In genomic region chr1:156521796-156522517, GRCm38 (mm10) we compare ENCODE assay signal across 9 mouse cellular contexts. TPM values are rescaled to one million over a fixed set of nuclear protein-coding genes. Genes with fewer than 3 reads are reported as not detected.
DNase-seq lines count a peak whose midpoint lies in the region; ATAC-seq and TF ChIP-seq lines count a peak whose summit lies in the region.
"Had no signal": no experiment of that assay in that cellular context is flagged by ENCODE, and none has a peak within 500 bp of the region (broad histone marks: within the 10 kb centered on the region; RNA-seq: fewer than 3 reads in every experiment).

No protein-coding gene starts in this region.

- no peaks in the 10 kb centered on the region for H3K36me3 ChIP-seq in liver, embryonic 11.5 days (ENCODE audit: control insufficient read depth, insufficient read depth, low read length)
- H3K36me3 ChIP-seq in embryonic facial prominence, embryonic 15.5 days: no peaks in the 10 kb centered on the region
- H3K36me3 ChIP-seq in small intestine, adult 2 months (ENCODE audit: control insufficient read depth, insufficient read depth, low read length): no peaks in the 10 kb centered on the region

- H3K27me3 ChIP-seq in liver, embryonic 11.5 days (replicated peaks; ENCODE audit: control insufficient read depth, insufficient read depth, low read length): no peaks in the 10 kb centered on the region
- no peaks in the 10 kb centered on the region for H3K27me3 ChIP-seq in embryonic facial prominence, embryonic 15.5 days
- no peaks in the 10 kb centered on the region for H3K27me3 ChIP-seq in small intestine, adult 2 months (ENCODE audit: control insufficient read depth, insufficient read depth, low read length)
- H3K27me3 ChIP-seq: Patski had no signal

- no peak overlapping the region for H3K4me3 ChIP-seq in liver, embryonic 11.5 days (ENCODE audit: low read depth, low read length)
- no peak overlapping the region for H3K4me3 ChIP-seq in embryonic facial prominence, embryonic 15.5 days (replicated peaks)
- H3K4me3 ChIP-seq in small intestine, adult 2 months (ENCODE audit: low read depth, low read length): peak overlapping the region; percentile 35

- no peaks in the 10 kb centered on the region for H3K4me1 ChIP-seq in liver, embryonic 11.5 days (replicated peaks; ENCODE audit: control insufficient read depth, insufficient read depth, low read length)
- H3K4me1 ChIP-seq in embryonic facial prominence, embryonic 15.5 days: no peaks in the 10 kb centered on the region
- H3K4me1 ChIP-seq in small intestine, adult 2 months (ENCODE audit: control insufficient read depth, insufficient read depth, insufficient read length, low read length): peaks cover 5% of the 10 kb centered on the region

- intact Hi-C loops in gastrocnemius, postnatal 14 days (cut with DNase I; ENCODE audit: low total_unique reads): no loop called here

- H3K9me3 ChIP-seq in liver, embryonic 11.5 days (ENCODE audit: control insufficient read depth, low read length): no peaks in the 10 kb centered on the region
- H3K9me3 ChIP-seq in embryonic facial prominence, embryonic 15.5 days (replicated peaks): no peaks in the 10 kb centered on the region

- WGBS in liver, embryonic 11.5 days: 77% methylated on average over 15 of the region's 15 CpGs
- WGBS in embryonic facial prominence, embryonic 15.5 days: 52% methylated on average over 15 of the region's 15 CpGs
- 16% methylated on average over 15 of the region's 15 CpGs for WGBS in small intestine, adult 2 months

- TF ChIP-seq CTCF in small intestine, adult 2 months (IDR thresholded peaks at IDR 0.05; ENCODE audit: extremely low read depth, insufficient read length, insufficient replicate concordance, low read depth, low read length): no peak

- no peak overlapping the region for H3K9ac ChIP-seq in liver, embryonic 11.5 days (ENCODE audit: low read depth, low read length)
- no peak overlapping the region for H3K9ac ChIP-seq in embryonic facial prominence, embryonic 15.5 days

- no peak overlapping the region for H3K4me2 ChIP-seq in liver, embryonic 11.5 days
- peak overlapping the region; percentile 13; the same call in 1 of the 2 replicates for H3K4me2 ChIP-seq in embryonic facial prominence, embryonic 15.5 days (replicated peaks)

- H3K27ac ChIP-seq in liver, embryonic 11.5 days (ENCODE audit: low read depth, low read length): no peak overlapping the region
- no peak overlapping the region for H3K27ac ChIP-seq in embryonic facial prominence, embryonic 15.5 days (replicated peaks)
- peak overlapping the region; percentile 36 for H3K27ac ChIP-seq in small intestine, adult 2 months (ENCODE audit: insufficient read depth, low read depth, low read length)

- no peak for ATAC-seq in liver, embryonic 11.5 days (replicated peaks; ENCODE audit: low FRiP score)
- ATAC-seq in embryonic facial prominence, embryonic 15.5 days (ENCODE audit: insufficient number of reproducible peaks, low FRiP score, low TSS enrichment, low read depth): no peak
- ATAC-seq: Patski had no signal

- no peak for TF ChIP-seq POLR2A in small intestine, adult 2 months (IDR thresholded peaks at IDR 0.05; ENCODE audit: low read depth, low read length)

- peak; percentile 16 for DNase-seq in liver
- DNase-seq in liver, embryonic 11.5 days (ENCODE audit: low spot score): no peak
- DNase-seq in kidney, postnatal 25 days: peak; percentile 81 to 82
- DNase-seq in gastrocnemius, postnatal 14 days: no peak
- no peak for DNase-seq in cerebellum, adult 9-11 months
- DNase-seq in ovary, adult 18-20 months (ENCODE audit: low spot score): no peak

RNA-seq across cellular contexts. Expression of gene Gm10031, which starts 1.9 kb away (rescaled TPM):
- polyA plus RNA-seq in liver, embryonic 11.5 days (2014; fragmentation: Nextera tagmentation; extraction: Ambion mirVana): 0.08 and 0.14 TPM in 2 replicates
- polyA plus RNA-seq in embryonic facial prominence, embryonic 15.5 days (2015; fragmentation: Nextera tagmentation; extraction: Ambion mirVana): 0.53 and 0.93 TPM in 2 replicates
- 10.3 and 27.8 TPM in 2 replicates for polyA plus RNA-seq in small intestine, adult 2 months (2012; rRNA removed)
- 10 to 100 TPM; 35.3 to 36.8 TPM for total RNA-seq in gastrocnemius, postnatal 14 days (2021)

RNA-seq across cellular contexts. Expression of gene Abl2, which starts 36.6 kb away (rescaled TPM):
- 3.0 and 4.0 TPM in 2 replicates for polyA plus RNA-seq in liver, embryonic 11.5 days (2014; fragmentation: Nextera tagmentation; extraction: Ambion mirVana)
- 4.0 and 4.5 TPM in 2 replicates for polyA plus RNA-seq in embryonic facial prominence, embryonic 15.5 days (2015; fragmentation: Nextera tagmentation; extraction: Ambion mirVana)
- polyA plus RNA-seq in small intestine, adult 2 months (2012; rRNA removed): 3.7 and 4.3 TPM in 2 replicates
- total RNA-seq in gastrocnemius, postnatal 14 days (2021): 10 to 100 TPM; 12.9 to 14.1 TPM

RNA-seq across cellular contexts. Expression of gene Soat1, which starts 47.8 kb away (rescaled TPM):
- 29.3 and 32.2 TPM in 2 replicates for polyA plus RNA-seq in liver, embryonic 11.5 days (2014; fragmentation: Nextera tagmentation; extraction: Ambion mirVana)
- 23.1 and 27.0 TPM in 2 replicates for polyA plus RNA-seq in embryonic facial prominence, embryonic 15.5 days (2015; fragmentation: Nextera tagmentation; extraction: Ambion mirVana)
- polyA plus RNA-seq in small intestine, adult 2 months (2012; rRNA removed): 4.2 and 6.1 TPM in 2 replicates
- 10 to 100 TPM in 1 of 2 experiments, 1 to 10 TPM in 1; 7.7 to 10.0 TPM for total RNA-seq in gastrocnemius, postnatal 14 days (2021)

Comparison
In these comparisons a context has a peak if more than half of its experiments do, and no peak if none do; other contexts are left out.
1. DNase-seq: peak in liver (single experiment) and kidney, postnatal 25 days (2 of 2); none in liver, embryonic 11.5 days (single experiment), gastrocnemius, postnatal 14 days (single experiment), cerebellum, adult 9-11 months (single experiment) and ovary, adult 18-20 months (single experiment).